Mouse (Mus musculus) spleen, adult 18-20 months (tissue): ENCODE data around the gene Rab11fip3.
"Not testable (repeated sequence)": the region's sequence is repeated elsewhere in the genome, so short reads cannot be mapped to it uniquely, and the experiment has no call there.

Source experiments
- DNase-seq, 2 experiments: peaks; one replicate each; pipeline ENCODE4 v3.0.0; 2022; ENCODE audit warnings: mixed read lengths in 2 of 2

Rab11fip3 gene

GRCm38 (mm10) chr17:26080867-26081266, 11.5 kb upstream of the Rab11fip3 start:
- DNase-seq, result no peak

GRCm38 (mm10) chr17:26078851-26079250, 9.5 kb upstream of the Rab11fip3 start:
- no peak for DNase-seq

- no peak for DNase-seq
Measured at GRCm38 (mm10) chr17:26075246-26075645, 5.9 kb upstream of the Rab11fip3 start.

GRCm38 (mm10) chr17:26070136-26070535, 781 bp upstream of the Rab11fip3 start:
- no peak for DNase-seq

GRCm38 (mm10) chr17:26068024-26068830, 1.1 kb downstream of the Rab11fip3 start:
- no peak for DNase-seq

- no peak for DNase-seq
Measured at GRCm38 (mm10) chr17:26066488-26067020, 2.8 kb downstream of the Rab11fip3 start.

- no peak for DNase-seq
Measured at GRCm38 (mm10) chr17:26064916-26065315, 4.4 kb downstream of the Rab11fip3 start.

- DNase-seq, result no peak
Measured at GRCm38 (mm10) chr17:26057787-26058567, 11.4 kb downstream of the Rab11fip3 start.

- no peak for DNase-seq
Measured at GRCm38 (mm10) chr17:26057278-26057677, 12.1 kb downstream of the Rab11fip3 start.

- no peak for DNase-seq
Measured at GRCm38 (mm10) chr17:26055164-26055563, 14.2 kb downstream of the Rab11fip3 start.

- DNase-seq, result no peak
Measured at GRCm38 (mm10) chr17:26054133-26054845, 15.1 kb downstream of the Rab11fip3 start.

GRCm38 (mm10) chr17:26052706-26053105, 16.6 kb downstream of the Rab11fip3 start:
- no peak for DNase-seq

GRCm38 (mm10) chr17:26052074-26052473, 17.3 kb downstream of the Rab11fip3 start:
- DNase-seq, result no peak

- no peak for DNase-seq
Measured at GRCm38 (mm10) chr17:26048118-26048517, 21.2 kb downstream of the Rab11fip3 start.

- DNase-seq, result no peak
Measured at GRCm38 (mm10) chr17:26046253-26046997, 22.9 kb downstream of the Rab11fip3 start.

GRCm38 (mm10) chr17:26045285-26045684, 24.1 kb downstream of the Rab11fip3 start:
- DNase-seq, result no peak

GRCm38 (mm10) chr17:26043249-26043636, 26.1 kb downstream of the Rab11fip3 start:
- no peak for DNase-seq

- DNase-seq, result no peak
Measured at GRCm38 (mm10) chr17:26042599-26043248, 26.6 kb downstream of the Rab11fip3 start.

- peak; percentile 13 to 40 for DNase-seq
Measured at GRCm38 (mm10) chr17:26041111-26041802, 28.1 kb downstream of the Rab11fip3 start.

GRCm38 (mm10) chr17:26040711-26041110, 28.6 kb downstream of the Rab11fip3 start:
- DNase-seq, result not testable (repeated sequence)

GRCm38 (mm10) chr17:26032037-26032436, 37.3 kb downstream of the Rab11fip3 start:
- no peak for DNase-seq
